Mouse (Mus musculus) forebrain, embryonic 11.5 days (tissue): ENCODE results near the gene Mlh1. TPM values are rescaled to one million over a fixed set of nuclear protein-coding genes. Genes with fewer than 3 reads are reported as not detected.

Experiments
- ATAC-seq: fragments of 200-750 bp; cut with Nextera tagmentation; replicated peaks from 2 replicates; pipeline ENCODE4 v1.8.0; 2017; ENCODE audit warnings: moderate TSS enrichment; ENCODE audit not compliant: low FRiP score
- DNase-seq: peaks from one replicate; pipeline ENCODE4 v3.0.0-alpha.2; 2017; ENCODE audit warnings: low spot score
- H3K27ac ChIP-seq: fragments of 300-500 bp; sonication (generic); 2 replicates; pipeline ENCODE4 v1.5.1; 2014; ENCODE audit warnings: low read depth, low read length
- H3K27me3 ChIP-seq: fragments of 300-500 bp; sonication (generic); 2 replicates; pipeline ENCODE4 v1.6.1; 2014; ENCODE audit warnings: mild to moderate bottlenecking, low read length, mixed read lengths; ENCODE audit not compliant: control insufficient read depth, insufficient read depth
- H3K36me3 ChIP-seq: fragments of 300-500 bp; sonication (generic); 2 replicates; pipeline ENCODE4 v1.6.1; 2014; ENCODE audit warnings: mild to moderate bottlenecking, low read length, moderate library complexity, mixed read lengths; ENCODE audit not compliant: control insufficient read depth, insufficient read depth
- H3K4me1 ChIP-seq: fragments of 300-500 bp; sonication (generic); replicated peaks from 2 replicates; pipeline ENCODE4 v1.6.1; 2014; ENCODE audit warnings: low read length, mixed read lengths; ENCODE audit not compliant: control insufficient read depth, insufficient read depth
- H3K4me2 ChIP-seq: fragments of 300-500 bp; sonication (generic); 2 replicates; pipeline ENCODE4 v1.6.1; 2014; ENCODE audit warnings: low read depth, mild to moderate bottlenecking, low read length, moderate library complexity, mixed read lengths; ENCODE audit not compliant: severe bottlenecking
- H3K4me3 ChIP-seq: fragments of 300-500 bp; sonication (generic); 2 replicates; pipeline ENCODE4 v1.5.1; 2014; ENCODE audit warnings: low read depth, low read length
- H3K9ac ChIP-seq: fragments of 300-500 bp; sonication (generic); 2 replicates; pipeline ENCODE4 v1.6.1; 2014; ENCODE audit warnings: low read length
- H3K9me3 ChIP-seq: fragments of 300-500 bp; sonication (generic); 2 replicates; pipeline ENCODE4 v1.6.1; 2016; ENCODE audit warnings: low read length, mixed read lengths; ENCODE audit not compliant: control insufficient read depth
- WGBS: fragments of 180-500 bp; shearing (Covaris S2); extraction: QIAGEN DNeasy Blood & Tissue Kit; methylation state at CpG from one replicate; pipeline ENCODE4 v1.1.7; 2014; 5-methylcytosine and 5-hydroxymethylcytosine counted together
- polyA plus RNA-seq: library from polyadenylated mRNA; unstranded; fragments of >200 nt; fragmentation: Nextera tagmentation; extraction: Ambion mirVana; gene quantifications from 2 replicates; pipeline ENCODE4 v1.2.1, GENCODE M21; 2014

Mlh1 gene
- polyA plus RNA-seq, 1 experiment from 2014 or later: 54.7 TPM

DNA sequence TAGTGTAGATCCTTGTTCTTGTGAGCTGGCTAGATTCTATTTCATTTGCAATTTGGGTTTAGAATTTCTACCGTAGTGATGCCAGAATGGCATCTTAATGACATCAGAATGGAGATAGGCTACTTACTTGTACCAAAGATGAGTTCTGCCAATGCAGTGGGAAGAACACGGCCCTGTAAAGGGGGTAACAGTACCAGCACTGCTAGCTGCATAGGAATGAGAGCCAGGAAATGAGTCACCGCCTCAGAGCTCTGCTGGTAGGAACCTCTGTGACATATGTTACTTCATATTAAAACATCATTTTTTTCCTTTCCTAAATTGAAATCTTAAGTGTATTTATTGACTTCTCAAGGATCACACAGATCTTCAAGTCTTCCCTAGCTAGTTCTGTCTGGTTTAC is 89.4 kb downstream of the Mlh1 start:
- no peak overlapping the region for H3K27ac ChIP-seq
- WGBS: 85% methylated on average over 3 of the region's 3 CpGs
- no peak overlapping the region for H3K9ac ChIP-seq
- H3K9me3 ChIP-seq: no peaks in the 10 kb centered on the region
- no peak for DNase-seq
- H3K36me3 ChIP-seq: no peaks in the 10 kb centered on the region
- H3K4me1 ChIP-seq: peaks cover 2% of the 10 kb centered on the region; the same call in 1 of the 2 replicates
- ATAC-seq: no peak
- no peak overlapping the region for H3K4me2 ChIP-seq
- no peak overlapping the region for H3K4me3 ChIP-seq
- H3K27me3 ChIP-seq: no peaks in the 10 kb centered on the region

DNA sequence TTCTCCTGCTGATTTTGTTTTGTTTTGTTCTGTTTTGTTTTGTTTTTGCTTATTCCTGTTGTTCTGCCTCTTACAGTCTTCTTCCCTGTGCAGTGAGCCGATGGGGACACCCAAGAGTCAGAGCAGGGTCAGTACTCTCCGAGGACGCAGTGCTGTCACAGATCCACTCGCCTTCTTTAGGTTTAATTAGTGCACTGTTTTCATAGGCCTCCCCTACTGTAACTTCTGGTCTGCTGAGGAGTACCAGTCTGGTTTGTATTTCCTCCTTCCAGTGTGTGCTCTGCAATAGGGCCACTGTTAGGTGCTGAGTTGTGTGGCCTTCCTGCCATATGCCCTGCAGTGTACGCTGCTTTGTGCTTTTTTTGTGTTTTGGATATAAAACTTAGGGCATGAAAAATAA is 92.6 kb downstream of the Mlh1 start:
- H3K9me3 ChIP-seq: no peaks in the 10 kb centered on the region
- H3K36me3 ChIP-seq: no peaks in the 10 kb centered on the region
- no peak overlapping the region for H3K9ac ChIP-seq
- H3K4me3 ChIP-seq: no peak overlapping the region
- DNase-seq (no peak), ATAC-seq (no peak)
- H3K4me1 ChIP-seq: no peaks in the 10 kb centered on the region
- H3K27me3 ChIP-seq: no peaks in the 10 kb centered on the region
- no peak overlapping the region for H3K27ac ChIP-seq
- WGBS: 77% methylated on average over 5 of the region's 5 CpGs
- H3K4me2 ChIP-seq: no peak overlapping the region

Other genes starting within 250 kb of the Mlh1 start
- gene Ccrl2, start 214.3 kb downstream of the Mlh1 start, polyA plus RNA-seq: 0.93 and 1.2 TPM in 2 replicates
- 44.3 and 50.6 TPM in 2 replicates for gene Lrrfip2, start 154.2 kb downstream of the Mlh1 start, polyA plus RNA-seq
- gene Epm2aip1, start 138 bp upstream of the Mlh1 start, polyA plus RNA-seq: 44.5 and 45.6 TPM in 2 replicates
- gene Trank1, start 39.9 kb upstream of the Mlh1 start, polyA plus RNA-seq: 0.92 and 1.0 TPM in 2 replicates
- 0.20 and 0.28 TPM in 2 replicates for gene Dclk3, start 167.3 kb upstream of the Mlh1 start, polyA plus RNA-seq